Mouse (Mus musculus) adrenal gland, adult (tissue): ENCODE data around the gene Tead3.
A peak's percentile ranks its signal among the peaks of the same experiment; 100 is the strongest.

Source experiments
- DNase-seq, 2 experiments: peaks; one replicate each; pipeline ENCODE4 v3.0.0; 2022 to 2023; ENCODE audit warnings: low spot score in 1 of 2; ENCODE audit not compliant: inconsistent age in 2 of 2

Gene Tead3

DNA sequence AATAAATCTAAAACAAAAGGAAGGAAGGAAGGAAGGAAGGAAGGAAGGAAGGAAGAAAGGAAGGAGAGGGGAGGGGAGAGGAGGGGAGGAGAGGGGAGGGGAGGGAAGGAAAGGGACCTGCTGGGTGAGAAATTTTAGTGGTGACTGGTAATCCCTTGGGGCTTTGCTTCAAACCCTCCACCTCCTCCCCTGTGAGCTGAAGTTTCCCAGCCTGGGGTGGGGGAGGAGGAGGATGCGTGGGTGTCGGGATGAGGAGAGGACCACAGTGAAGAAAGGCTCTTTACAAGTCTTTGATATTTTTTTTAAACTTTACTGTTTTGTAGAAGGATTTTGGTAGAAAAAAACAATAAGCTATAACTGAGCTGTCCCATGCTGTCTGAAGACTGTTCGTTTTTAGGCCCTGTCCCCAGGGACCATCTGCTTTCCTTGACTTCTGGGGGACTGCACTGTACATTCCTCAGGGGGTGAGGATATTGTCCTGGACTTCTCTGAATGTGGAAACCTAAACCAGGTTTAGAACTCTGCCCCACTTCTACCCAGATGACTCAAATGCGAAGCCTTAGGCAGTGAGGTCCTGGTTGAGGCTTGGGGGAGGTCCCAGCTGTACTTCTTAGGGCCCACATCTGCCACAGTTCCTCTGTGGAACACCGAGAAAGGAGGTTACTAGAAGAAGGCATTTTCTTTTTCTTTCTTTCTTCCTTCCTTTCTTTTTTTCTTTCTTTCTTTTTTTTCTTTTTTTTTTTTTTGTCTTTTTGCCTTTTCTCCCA is 39.1 kb downstream of the Tead3 start:
- DNase-seq, result no peak

- no peak for DNase-seq
Measured at GRCm38 (mm10) chr17:28310831-28311230, 39.8 kb downstream of the Tead3 start.

DNA sequence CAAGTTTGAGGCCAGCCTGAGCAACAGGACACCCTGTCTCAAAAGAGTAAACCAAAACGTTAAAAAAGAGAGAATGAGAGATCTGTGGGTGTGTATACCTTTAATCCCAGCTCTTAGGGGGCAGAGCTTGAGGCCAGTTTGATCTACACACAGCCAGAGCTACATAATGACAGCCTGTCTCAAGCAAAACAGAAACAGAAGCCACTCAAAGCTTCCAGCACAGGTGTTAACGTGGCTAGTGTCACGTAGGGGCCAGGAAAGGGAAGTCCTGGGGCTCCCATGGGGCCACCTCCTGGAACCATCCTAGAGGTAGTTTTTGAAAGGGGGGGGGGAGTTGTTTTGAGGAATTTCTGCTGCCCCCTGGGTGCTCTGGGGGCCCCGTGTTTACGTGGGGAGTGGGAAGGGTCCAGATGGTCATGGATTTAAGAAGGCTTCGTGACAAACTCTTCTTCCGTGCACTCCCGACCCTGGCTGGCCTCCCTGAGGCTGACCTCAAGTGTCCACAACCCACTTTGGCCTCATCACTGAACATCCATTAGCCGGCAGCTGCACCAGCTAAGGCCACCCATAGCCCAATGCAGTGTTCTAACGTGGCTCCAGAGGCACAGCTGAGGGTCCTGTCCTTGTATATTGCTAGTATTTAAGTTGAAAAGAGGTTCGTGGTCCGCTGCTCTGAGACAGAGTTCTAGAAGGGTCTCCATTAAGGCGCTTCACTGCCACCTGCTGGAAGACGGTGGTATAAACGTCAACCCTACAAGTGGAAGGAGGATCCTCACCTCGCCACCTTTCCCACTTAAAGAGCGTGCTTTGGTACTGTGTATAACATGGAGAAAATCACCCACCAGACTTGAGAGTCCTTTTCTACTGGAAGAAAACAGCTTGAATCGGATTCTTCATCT is 42.1 kb downstream of the Tead3 start:
- peak; percentile 86 to 96 for DNase-seq

- no peak for DNase-seq
Measured at GRCm38 (mm10) chr17:28305172-28305571, 45.4 kb downstream of the Tead3 start.

DNA sequence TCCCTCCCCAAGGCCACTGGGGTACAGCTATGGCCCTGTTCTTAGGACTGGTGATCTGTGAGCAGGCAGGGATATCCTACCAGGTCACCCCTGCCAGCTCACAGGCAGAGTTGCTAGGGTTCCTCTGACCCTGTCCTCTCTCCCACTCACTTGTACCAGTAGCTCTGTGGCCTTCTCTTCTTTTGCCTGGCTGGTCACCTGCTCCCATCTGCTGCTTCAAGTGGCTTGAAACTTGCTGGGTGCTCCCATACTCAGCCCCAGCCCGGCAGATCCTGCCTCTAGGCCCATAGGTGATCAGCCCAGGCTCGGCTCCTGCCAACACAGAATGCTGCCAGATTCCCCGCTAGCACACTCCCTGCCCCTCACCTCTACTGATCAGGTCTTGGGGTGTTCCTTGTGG is 49.8 kb downstream of the Tead3 start:
- DNase-seq, result no peak

DNA sequence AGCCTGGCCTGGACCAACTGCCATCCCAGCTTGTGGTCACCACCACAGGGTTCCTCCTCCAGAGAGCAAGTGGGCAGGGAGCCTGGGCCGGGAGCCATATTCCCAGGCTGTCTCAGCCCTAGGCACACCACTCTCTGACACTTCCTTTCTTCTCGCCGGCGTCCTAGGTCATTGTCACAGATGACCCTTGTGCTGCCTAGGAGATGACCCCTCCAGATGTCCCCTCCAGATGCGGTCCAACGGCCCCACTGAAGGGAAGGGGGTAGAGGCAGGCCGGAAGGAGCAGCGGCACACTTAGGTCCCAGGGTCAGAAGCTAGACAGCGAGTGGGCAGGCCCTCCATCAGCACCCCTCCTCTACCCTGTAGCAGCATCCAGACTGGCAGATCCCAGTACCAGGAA is 50.3 kb downstream of the Tead3 start:
- DNase-seq, result peak in 1 of 2 experiments; percentile 14

DNA sequence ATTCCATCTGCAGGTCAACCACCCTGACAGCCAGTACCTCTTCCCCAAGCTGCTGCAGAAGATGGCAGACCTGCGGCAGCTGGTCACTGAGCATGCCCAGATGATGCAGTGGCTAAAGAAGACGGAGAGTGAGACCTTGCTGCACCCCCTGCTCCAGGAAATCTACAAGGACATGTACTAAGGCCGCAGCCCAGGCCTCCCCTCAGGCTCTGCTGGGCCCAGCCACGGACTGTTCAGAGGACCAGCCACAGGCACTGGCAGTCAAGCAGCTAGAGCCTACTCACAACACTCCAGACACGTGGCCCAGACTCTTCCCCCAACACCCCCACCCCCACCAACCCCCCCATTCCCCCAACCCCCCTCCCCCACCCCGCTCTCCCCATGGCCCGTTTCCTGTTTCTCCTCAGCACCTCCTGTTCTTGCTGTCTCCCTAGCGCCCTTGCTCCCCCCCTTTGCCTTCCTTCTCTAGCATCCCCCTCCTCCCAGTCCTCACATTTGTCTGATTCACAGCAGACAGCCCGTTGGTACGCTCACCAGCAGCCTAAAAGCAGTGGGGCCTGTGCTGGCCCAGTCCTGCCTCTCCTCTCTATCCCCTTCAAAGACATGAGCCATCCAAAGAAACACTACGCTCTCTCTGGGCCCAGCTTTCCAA is 50.8 kb downstream of the Tead3 start:
- DNase-seq, result peak in 1 of 2 experiments; percentile 59

GRCm38 (mm10) chr17:28298888-28299287 is 51.7 kb downstream of the Tead3 start:
- no peak for DNase-seq

GRCm38 (mm10) chr17:28294449-28295333 is 55.9 kb downstream of the Tead3 start:
- DNase-seq, result no peak

DNA sequence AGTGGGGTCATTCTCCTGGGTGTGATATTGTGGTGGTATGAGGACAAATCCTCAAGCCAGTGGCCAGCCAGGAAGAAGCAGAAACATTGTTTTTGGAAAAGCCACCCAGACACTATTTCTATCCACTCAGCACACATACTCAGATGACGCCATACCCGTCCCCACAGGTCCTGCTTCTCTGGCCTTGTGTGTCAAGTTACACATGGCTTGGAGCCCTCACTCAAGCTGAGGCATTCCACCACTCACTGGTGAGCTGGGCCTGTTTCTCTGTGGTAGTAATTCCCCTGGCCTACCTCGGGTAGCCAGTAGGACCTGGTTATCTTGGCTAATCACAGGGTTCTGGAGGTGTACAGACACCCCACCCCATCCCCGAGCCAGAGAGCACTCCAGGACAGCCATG is 56.9 kb downstream of the Tead3 start:
- no peak for DNase-seq

GRCm38 (mm10) chr17:28291346-28291745 is 59.3 kb downstream of the Tead3 start:
- DNase-seq, result no peak

DNA sequence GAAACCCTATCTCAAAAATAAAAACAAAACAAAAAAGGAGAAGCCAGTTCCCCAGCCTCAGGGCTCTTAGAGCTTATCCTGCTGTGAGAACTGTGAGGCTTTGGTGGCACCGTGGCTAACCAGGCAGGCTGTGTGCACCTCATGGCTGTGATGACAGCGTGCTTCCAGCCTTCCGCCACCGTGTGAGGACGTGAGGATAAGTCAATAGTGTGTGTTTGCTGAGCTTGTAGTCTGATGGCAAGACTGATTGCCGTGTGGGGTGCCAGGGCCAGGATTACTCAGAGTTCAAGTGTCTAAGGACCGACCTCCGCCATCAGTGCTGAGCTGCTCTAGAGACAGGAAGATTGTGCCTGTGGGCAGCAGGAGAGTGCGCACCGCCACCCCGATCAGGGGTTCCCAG is 59.9 kb downstream of the Tead3 start:
- peak in 1 of 2 experiments; percentile 64 for DNase-seq

DNA sequence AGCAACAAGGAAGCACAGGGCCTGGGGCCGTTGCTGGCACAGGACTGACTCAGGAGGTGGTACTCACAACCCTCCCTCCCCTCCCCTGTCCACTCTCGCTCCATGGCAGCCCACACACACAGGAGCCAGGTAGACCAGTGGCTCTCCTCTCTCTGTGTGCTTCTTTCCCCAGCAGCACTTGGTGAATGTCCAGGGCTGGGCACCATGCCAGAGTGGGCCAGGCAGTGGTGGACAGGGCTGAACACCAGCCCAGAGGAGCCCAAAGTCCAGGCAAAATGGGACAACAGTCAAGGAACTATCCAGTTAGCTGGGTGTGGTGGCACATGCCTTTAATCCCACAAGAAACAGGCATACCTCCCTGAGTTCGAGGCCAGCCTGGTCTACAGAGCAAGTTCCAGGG is 60.4 kb downstream of the Tead3 start:
- DNase-seq, result peak; percentile 86 to 93

DNA sequence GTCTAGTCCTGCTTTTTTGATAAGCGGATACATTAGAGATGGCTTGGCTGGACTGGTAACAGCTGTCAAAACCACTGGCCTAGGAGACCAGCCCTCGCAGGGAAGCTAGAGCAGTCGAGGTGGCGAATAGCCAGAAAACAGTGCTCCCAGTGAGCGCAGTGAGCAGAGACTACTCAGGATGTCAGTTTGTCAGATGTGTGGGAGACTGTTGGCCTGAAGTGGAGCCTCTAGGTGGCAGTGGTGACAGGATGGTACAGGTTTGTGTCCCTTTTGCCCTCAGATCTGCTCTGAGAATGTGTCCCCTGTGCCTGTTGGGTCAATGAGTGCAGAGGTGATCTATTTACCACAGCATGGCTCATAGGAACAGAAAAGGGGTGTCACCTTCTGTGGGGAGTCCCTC is 62.6 kb downstream of the Tead3 start:
- no peak for DNase-seq

DNA sequence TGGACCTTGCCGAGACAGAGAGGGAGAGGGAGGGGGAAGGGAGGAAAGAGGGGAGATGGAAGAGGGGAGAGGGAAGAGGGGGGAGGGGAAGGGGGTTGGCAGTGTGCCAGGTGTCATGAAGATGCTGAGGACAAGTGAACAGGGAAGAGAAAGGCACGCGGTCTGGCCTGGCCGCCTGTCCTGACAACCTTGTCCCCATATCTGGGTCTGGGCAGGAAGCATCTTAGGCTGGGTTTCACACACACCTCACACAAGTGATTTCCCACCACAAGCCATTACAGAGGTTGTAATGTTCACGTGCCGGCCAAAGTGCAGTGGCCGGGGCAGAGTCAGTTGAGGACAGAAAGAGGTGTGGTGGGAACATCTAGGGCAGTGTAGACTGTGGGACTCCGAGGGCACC is 63.0 kb downstream of the Tead3 start:
- DNase-seq, result no peak

- DNase-seq, result no peak
Measured at GRCm38 (mm10) chr17:28286964-28287363, 63.7 kb downstream of the Tead3 start.

DNA sequence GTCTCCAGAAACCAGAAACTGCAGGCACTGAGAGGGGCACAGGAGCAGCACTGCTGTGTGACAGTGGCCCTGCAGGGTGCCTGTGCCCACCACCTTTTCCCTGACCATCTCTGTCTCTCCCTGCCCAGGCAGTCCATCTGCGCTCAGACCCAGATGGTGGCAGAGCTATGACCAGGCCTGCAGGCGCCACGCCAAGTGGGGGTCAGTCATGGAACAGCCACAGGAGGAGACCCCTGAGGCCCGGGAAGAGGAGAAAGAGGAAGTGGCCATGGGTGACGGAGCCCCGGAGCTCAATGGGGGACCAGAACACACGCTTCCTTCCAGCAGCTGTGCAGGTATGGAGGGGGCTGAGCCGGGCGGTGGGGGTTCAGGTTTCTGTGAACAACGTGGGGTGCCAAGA is 64.5 kb downstream of the Tead3 start:
- DNase-seq, result no peak

DNA sequence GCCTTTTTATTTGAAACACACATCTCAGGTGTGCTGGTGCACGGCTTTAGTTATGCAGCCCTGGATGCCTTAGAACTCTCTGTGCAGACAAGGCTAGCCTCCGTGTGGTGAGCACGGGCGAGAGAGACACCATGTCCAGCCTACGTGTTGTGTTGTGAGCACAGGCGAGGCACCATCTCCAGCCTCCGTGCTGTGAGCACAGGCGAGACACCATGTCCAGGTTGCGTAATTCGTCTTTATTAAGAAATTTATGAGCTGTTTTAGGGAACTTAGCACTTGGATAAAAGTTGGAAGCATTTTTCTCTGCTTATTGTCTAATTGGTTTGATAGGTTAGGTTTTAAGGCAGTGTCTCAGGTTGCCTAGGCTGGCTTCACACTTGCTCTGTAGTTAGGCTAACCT is 67.4 kb downstream of the Tead3 start:
- no peak for DNase-seq

- DNase-seq, result no peak
Measured at GRCm38 (mm10) chr17:28281866-28282441, 68.7 kb downstream of the Tead3 start.
